Mouse (Mus musculus) lung, embryonic 14.5 days (tissue): ENCODE data around the gene Shisa6. TPM values are rescaled to one million over a fixed set of nuclear protein-coding genes. Genes with fewer than 3 reads are reported as not detected.

Experiments
- ATAC-seq: fragments of 200-750 bp; cut with Nextera tagmentation; 2 replicates; pipeline ENCODE4 v1.8.0; 2017; ENCODE audit warnings: mild to moderate bottlenecking, moderate TSS enrichment, moderate library complexity; ENCODE audit not compliant: insufficient read depth
- DNase-seq: peaks from one replicate; pipeline ENCODE4 v3.0.0-alpha.2; 2015
- H3K27ac ChIP-seq: fragments of 300-500 bp; sonication (generic); 2 replicates; pipeline ENCODE4 v1.5.1; 2014; ENCODE audit warnings: low read depth, mild to moderate bottlenecking, moderate library complexity
- H3K27me3 ChIP-seq: fragments of 300-500 bp; sonication (generic); 2 replicates; pipeline ENCODE4 v1.6.1; 2014; ENCODE audit warnings: low read length, control low read depth; ENCODE audit not compliant: insufficient read depth
- H3K36me3 ChIP-seq: fragments of 300-500 bp; sonication (generic); 2 replicates; pipeline ENCODE4 v1.6.1; 2014; ENCODE audit warnings: control low read depth; ENCODE audit not compliant: insufficient read depth
- H3K4me1 ChIP-seq: fragments of 300-500 bp; sonication (generic); 2 replicates; pipeline ENCODE4 v1.6.1; 2014; ENCODE audit warnings: antibody characterized with exemption, control low read depth; ENCODE audit not compliant: insufficient read depth
- H3K4me2 ChIP-seq: fragments of 300-500 bp; sonication (generic); 2 replicates; pipeline ENCODE4 v1.6.1; 2014; ENCODE audit warnings: mild to moderate bottlenecking
- H3K4me3 ChIP-seq: fragments of 300-500 bp; sonication (generic); 2 replicates; pipeline ENCODE4 v1.5.1; 2014; ENCODE audit warnings: low read depth, low read length
- H3K9ac ChIP-seq: fragments of 300-500 bp; sonication (generic); 2 replicates; pipeline ENCODE4 v1.6.1; 2014
- H3K9me3 ChIP-seq: fragments of 300-500 bp; sonication (generic); 2 replicates; pipeline ENCODE4 v1.6.1; 2016; ENCODE audit warnings: low read depth, low read length, control low read depth
- CTCF ChIP-seq: IDR thresholded peaks from 2 replicates; pipeline ENCODE4 v1.5.1; 2016; ENCODE audit warnings: antibody characterized with exemption, low read depth
- WGBS: fragments of 180-500 bp; shearing (Covaris S2); extraction: QIAGEN DNeasy Blood & Tissue Kit; methylation state at CpG from one replicate; pipeline ENCODE4 v1.1.7; 2014; 5-methylcytosine and 5-hydroxymethylcytosine counted together
- polyA plus RNA-seq: library from polyadenylated mRNA; unstranded; fragments of >200 nt; fragmentation: Nextera tagmentation; extraction: Ambion mirVana; gene quantifications from 2 replicates; pipeline ENCODE4 v1.2.1, GENCODE M21; 2014

The Shisa6 gene
- polyA plus RNA-seq, 1 experiment from 2014 or later, result 0.14 TPM

DNA sequence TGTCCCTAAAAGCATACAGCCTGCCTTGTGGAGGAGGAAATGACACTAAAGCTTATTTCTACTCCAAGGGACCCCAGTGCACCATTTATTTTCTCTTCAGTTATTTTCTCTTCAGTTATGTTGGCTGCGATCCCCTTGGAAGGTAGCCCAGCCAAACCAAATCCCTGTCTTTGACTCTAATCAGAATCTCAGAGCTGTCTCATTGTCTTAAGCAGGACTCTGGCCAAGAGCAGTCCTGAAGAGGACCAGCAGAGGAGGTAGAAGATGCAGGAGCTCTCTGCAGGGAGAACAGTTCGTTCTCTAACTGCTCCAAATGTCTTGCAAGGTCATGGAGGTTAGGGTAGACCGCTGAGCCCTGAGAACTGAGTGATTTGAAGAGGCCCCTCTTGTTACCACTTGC lies 138.2 kb downstream of the Shisa6 start:
- H3K4me3 ChIP-seq, result no peak overlapping the region

DNA sequence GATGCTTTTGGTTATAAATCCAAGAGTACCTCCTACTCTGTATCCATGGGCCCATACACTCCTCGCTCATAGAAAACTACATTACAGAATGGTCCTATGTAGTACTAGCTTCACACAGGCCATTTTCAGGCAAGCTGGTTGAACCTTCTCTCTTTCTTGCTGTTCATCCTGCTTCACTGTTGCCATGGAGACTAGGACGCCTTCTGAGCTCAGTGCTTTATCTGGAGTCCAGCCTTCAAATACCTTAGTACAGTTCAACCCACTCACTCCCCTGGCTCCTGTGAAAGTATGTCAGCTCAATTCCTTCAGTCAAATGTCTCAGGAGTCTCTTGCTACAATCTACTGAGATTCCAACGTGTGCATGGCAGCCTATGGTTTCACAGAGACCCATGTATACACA lies 154.0 kb downstream of the Shisa6 start:
- Histone ChIP-seq H3K9ac (no peak overlapping the region), H3K4me2 (no peak overlapping the region), H3K27me3 (no peaks in the 10 kb centered on the region), H3K4me3 (no peak overlapping the region), H3K4me1 (no peaks in the 10 kb centered on the region), H3K27ac (no peak overlapping the region), H3K36me3 (no peaks in the 10 kb centered on the region), H3K9me3 (no peaks in the 10 kb centered on the region)
- ATAC-seq (no peak), DNase-seq (no peak)
- TF ChIP-seq CTCF, result no peak
- WGBS, result 56% methylated on average over 3 of the region's 3 CpGs

More for the DNA sequence above, 138.2 kb downstream of the Shisa6 start:
- Histone ChIP-seq H3K9me3 (no peaks in the 10 kb centered on the region), H3K9ac (no peak overlapping the region), H3K36me3 (no peaks in the 10 kb centered on the region), H3K27me3 (no peaks in the 10 kb centered on the region), H3K27ac (no peak overlapping the region), H3K4me2 (no peak overlapping the region), H3K4me1 (no peaks in the 10 kb centered on the region)
- peak; percentile 41; the same call in 1 of the 2 replicates for ATAC-seq
- 45% methylated on average over 3 of the region's 3 CpGs for WGBS
- peak; percentile 79 for DNase-seq
- peak; percentile 13; the same call in 1 of the 2 replicates for TF ChIP-seq CTCF

DNA sequence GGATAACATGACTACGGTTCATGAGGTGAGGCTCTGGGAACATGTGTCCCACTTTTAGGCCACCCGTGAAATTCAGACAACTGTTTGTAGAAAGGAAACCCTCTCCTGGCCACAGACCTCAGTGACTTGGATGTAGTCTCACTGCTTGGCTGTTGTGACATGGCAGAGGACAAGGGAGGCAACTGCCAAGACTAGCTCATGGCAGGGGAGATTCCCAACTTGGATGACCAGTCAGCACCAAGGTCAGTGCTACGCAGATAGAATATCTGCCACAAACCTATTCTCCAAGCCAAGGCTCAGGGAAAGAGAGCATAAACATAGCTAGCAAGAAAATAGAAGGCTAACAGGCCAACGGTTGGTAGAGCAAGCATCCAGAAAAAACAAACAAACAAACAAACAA lies 156.0 kb downstream of the Shisa6 start:
- H3K4me1 ChIP-seq, result no peaks in the 10 kb centered on the region
- H3K9ac ChIP-seq, result no peak overlapping the region
- no peak overlapping the region for H3K4me2 ChIP-seq
- no peak for ATAC-seq
- no peak overlapping the region for H3K4me3 ChIP-seq
- no peak for TF ChIP-seq CTCF
- peak; percentile 9 for DNase-seq
- no peaks in the 10 kb centered on the region for H3K9me3 ChIP-seq
- H3K27me3 ChIP-seq, result no peaks in the 10 kb centered on the region
- H3K27ac ChIP-seq, result no peak overlapping the region
- H3K36me3 ChIP-seq, result no peaks in the 10 kb centered on the region
- WGBS, result 69% methylated on average over 4 of the region's 4 CpGs

DNA sequence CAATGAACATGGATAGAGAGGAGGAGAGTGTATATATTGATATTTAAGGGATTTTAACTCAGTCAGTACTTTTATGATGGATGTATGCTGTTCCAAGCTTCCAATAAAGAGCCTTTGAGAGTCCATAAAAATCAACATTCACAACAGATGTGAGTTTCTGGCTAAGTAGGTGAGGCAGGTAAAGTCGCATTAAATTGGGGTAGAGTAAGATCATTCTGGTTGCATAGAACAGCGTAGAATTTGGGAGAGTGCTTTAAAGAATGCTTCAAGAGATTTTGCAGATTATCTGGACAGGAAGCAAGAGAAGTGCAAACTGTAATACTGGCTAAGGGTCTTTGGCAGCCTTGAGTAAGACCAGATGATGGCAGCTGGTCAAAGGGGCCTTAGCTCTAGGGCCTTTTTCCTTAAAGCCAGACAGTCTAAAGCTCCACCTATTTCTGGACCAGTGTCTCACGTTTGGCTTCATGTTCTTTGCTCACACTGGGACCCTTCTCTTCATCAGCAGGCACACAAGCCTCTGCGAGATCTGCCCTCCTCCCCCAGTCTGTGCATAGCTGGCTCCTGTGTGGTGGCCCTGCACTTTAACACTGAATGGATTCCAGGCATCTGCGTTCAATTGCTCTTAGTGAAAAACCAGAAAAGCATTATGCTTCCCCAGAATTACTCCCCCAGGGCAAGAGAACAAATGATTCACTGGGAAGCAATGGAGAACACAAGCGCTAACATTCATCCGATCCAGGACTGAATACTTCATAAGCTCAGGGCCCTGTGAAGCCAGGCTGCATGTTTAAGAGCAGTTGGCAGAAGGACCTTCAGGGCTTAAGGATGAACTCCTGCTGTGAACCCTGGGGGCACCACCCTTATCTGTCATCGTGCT lies 158.7 kb downstream of the Shisa6 start:
- no peak overlapping the region for H3K4me3 ChIP-seq
- ATAC-seq (no peak), DNase-seq (no peak)
- no peaks in the 10 kb centered on the region for H3K27me3 ChIP-seq
- no peak overlapping the region for H3K27ac ChIP-seq
- no peaks in the 10 kb centered on the region for H3K9me3 ChIP-seq
- WGBS, result 65% methylated on average over 8 of the region's 8 CpGs
- H3K9ac ChIP-seq, result no peak overlapping the region
- H3K4me2 ChIP-seq, result no peak overlapping the region
- no peaks in the 10 kb centered on the region for H3K4me1 ChIP-seq
- H3K36me3 ChIP-seq, result no peaks in the 10 kb centered on the region
- TF ChIP-seq CTCF, result no peak

DNA sequence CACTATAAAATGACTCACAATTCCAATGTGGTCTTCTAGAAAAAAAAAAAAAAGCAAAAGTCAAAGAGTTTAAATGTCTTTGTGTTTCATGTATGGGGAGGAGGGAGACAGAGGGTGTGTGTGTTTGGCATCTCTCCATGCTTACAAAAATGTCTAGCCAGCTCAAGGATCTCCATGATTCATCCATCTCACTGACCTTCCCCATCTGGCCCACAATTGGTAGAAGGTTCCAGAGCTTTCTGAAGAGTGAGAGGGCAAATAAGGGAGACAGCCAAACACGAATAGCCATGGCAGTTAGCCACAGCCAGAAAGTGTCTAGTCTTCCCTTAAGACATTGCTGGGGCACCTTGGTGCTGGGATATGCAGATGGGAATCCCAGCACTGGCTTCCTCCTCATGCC lies 166.0 kb downstream of the Shisa6 start:
- ATAC-seq (no peak), DNase-seq (no peak)
- TF ChIP-seq CTCF, result no peak
- Histone ChIP-seq H3K4me1 (no peaks in the 10 kb centered on the region), H3K27me3 (no peaks in the 10 kb centered on the region), H3K9ac (no peak overlapping the region), H3K4me2 (no peak overlapping the region), H3K27ac (no peak overlapping the region), H3K9me3 (no peaks in the 10 kb centered on the region), H3K4me3 (no peak overlapping the region), H3K36me3 (no peaks in the 10 kb centered on the region)
- WGBS, result 57% methylated on average over 1 of the region's 1 CpGs

DNA sequence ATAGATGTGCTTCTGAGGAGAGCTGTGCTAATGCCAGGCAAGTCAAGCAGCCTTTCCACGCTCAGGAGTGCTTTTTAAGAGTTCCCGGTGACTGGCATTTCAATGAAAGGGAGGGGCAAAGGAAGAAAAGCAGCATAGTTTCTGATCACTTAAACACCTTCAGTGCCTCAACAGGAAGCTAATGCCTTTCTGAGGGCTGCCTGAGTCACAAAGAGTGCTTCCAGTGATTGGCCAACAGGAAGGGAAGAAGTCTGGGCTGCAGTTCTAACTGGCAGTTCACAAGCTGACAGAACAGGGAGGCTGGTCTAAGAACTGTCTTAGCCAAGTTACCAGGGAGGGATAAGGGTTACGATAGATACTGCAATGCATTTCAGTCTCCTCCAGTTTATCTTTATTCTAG lies 180.9 kb downstream of the Shisa6 start:
- no peak overlapping the region for H3K27ac ChIP-seq
- ATAC-seq, result peak; percentile 62; the same call in 1 of the 2 replicates
- H3K4me3 ChIP-seq, result no peak overlapping the region
- WGBS, result 49% methylated on average over 3 of the region's 3 CpGs
- no peak overlapping the region for H3K9ac ChIP-seq
- H3K9me3 ChIP-seq, result no peaks in the 10 kb centered on the region
- TF ChIP-seq CTCF, result no peak
- no peaks in the 10 kb centered on the region for H3K36me3 ChIP-seq
- H3K4me2 ChIP-seq, result no peak overlapping the region
- no peaks in the 10 kb centered on the region for H3K4me1 ChIP-seq
- peak; percentile 23 for DNase-seq
- no peaks in the 10 kb centered on the region for H3K27me3 ChIP-seq

DNA sequence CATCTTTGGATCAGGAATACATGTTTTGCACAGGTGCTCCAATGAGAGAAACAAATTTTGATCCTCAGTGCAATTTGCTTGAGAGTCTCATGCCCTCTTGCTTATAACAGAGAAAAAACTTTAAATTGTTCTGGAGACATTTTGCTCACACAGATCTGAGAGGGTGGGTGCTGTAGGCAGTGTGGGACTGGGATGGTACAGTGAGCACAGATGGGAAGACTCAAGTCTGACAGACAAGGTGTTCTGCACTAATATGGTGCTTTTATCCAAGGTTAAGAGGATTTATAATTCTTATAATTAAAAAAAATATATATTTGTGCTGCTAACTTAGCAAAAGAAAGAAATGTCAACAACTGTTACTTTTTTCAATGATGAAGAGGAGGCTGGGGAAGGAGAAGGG lies 189.5 kb downstream of the Shisa6 start:
- DNase-seq (no peak), ATAC-seq (no peak)
- H3K4me3 ChIP-seq, result no peak overlapping the region
- no peaks in the 10 kb centered on the region for H3K9me3 ChIP-seq
- H3K4me1 ChIP-seq, result no peaks in the 10 kb centered on the region
- H3K4me2 ChIP-seq, result no peak overlapping the region
- no peak overlapping the region for H3K9ac ChIP-seq
- H3K36me3 ChIP-seq, result no peaks in the 10 kb centered on the region
- H3K27me3 ChIP-seq, result no peaks in the 10 kb centered on the region
- H3K27ac ChIP-seq, result no peak overlapping the region
- no peak for TF ChIP-seq CTCF
